Mouse (Mus musculus): Measurements from ENCODE around the gene Sco1.

DNA sequence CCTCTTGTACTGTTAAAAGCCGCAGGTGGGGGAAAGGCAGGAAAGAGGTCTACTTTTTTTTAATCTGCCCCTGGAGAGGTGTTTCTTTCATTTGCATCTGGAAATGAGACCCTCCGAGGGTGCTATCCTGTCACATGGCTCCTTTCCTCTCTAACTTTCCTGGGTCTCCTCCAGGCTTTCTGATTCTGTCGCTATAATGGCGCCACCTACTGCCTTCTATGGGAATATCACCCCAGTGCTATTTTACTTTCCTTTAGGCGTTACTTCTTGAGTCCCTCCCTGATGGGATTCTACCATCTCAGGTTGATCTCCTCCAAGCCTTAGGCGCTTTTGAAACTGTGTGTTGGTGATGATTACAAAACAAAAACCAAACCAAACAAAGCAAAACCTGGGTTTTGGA lies 47.7 kb downstream of the Sco1 start:
- TF ChIP-seq GATA1 (IDR thresholded peaks at IDR 0.05; ENCODE audit: low read length): no peak
- TF ChIP-seq TAL1 (IDR thresholded peaks at IDR 0.05; ENCODE audit: low read length): no peak

Measured in erythroblast, embryonic 14.5 days (primary cell).